Mouse (Mus musculus): ENCODE results near the gene Trim29. TPM values are rescaled to one million over a fixed set of nuclear protein-coding genes. Genes with fewer than 3 reads are reported as not detected.
A peak's percentile ranks its signal among the peaks of the same experiment; 100 is the strongest.

Gene Trim29
- total and polyA plus RNA-seq, 3 experiments = 0.08 to 0.33 (median 0.11) TPM

- H3K36me3 ChIP-seq (ENCODE audit: control insufficient read depth, insufficient read depth, low read length) = no peaks in the 10 kb centered on the region
- no peak overlapping the region for H3K4me3 ChIP-seq
- no peaks in the 10 kb centered on the region for H3K4me1 ChIP-seq (ENCODE audit: control insufficient read depth, insufficient read depth, low read length)
- H3K27ac ChIP-seq = no peak overlapping the region
- H3K27me3 ChIP-seq (ENCODE audit: control insufficient read depth, insufficient read depth, low read length) = peaks cover 2% of the 10 kb centered on the region; the same call in 1 of the 2 replicates
- TF ChIP-seq POLR2A (IDR thresholded peaks at IDR 0.05; ENCODE audit: insufficient read depth, low read depth, low read length) (no peak), EP300 (IDR thresholded peaks at IDR 0.05; ENCODE audit: insufficient read depth, low read depth, low read length) (no peak), CTCF (IDR thresholded peaks at IDR 0.05) (no peak)
- H3K79me2 ChIP-seq (replicated peaks; ENCODE audit: control insufficient read depth, insufficient read depth, low read length) = no peaks in the 10 kb centered on the region
- WGBS = 73% methylated on average over 14 of the region's 14 CpGs
- no peak overlapping the region for H3K9ac ChIP-seq (ENCODE audit: low read depth, low read length)
- DNase-seq = no peak
- intact Hi-C loops (cut with DNase I) = no loop called here
Observed at GRCm38 (mm10) chr9:43271761-43272518, 38.7 kb upstream of the Trim29 start.

GRCm38 (mm10) chr9:43273735-43274134, 36.9 kb upstream of the Trim29 start:
- no peak for TF ChIP-seq CTCF (IDR thresholded peaks at IDR 0.05)
- no peak for TF ChIP-seq EP300 (IDR thresholded peaks at IDR 0.05; ENCODE audit: insufficient read depth, low read depth, low read length)
- no peak for TF ChIP-seq POLR2A (IDR thresholded peaks at IDR 0.05; ENCODE audit: insufficient read depth, low read depth, low read length)
- Histone ChIP-seq H3K79me2 (replicated peaks; ENCODE audit: control insufficient read depth, insufficient read depth, low read length) (no peaks in the 10 kb centered on the region), H3K9ac (ENCODE audit: low read depth, low read length) (no peak overlapping the region), H3K4me1 (ENCODE audit: control insufficient read depth, insufficient read depth, low read length) (no peaks in the 10 kb centered on the region), H3K4me3 (no peak overlapping the region), H3K27me3 (ENCODE audit: control insufficient read depth, insufficient read depth, low read length) (peaks cover 2% of the 10 kb centered on the region; the same call in 1 of the 2 replicates), H3K27ac (peak overlapping the region; percentile 33), H3K36me3 (ENCODE audit: control insufficient read depth, insufficient read depth, low read length) (no peaks in the 10 kb centered on the region)
- peak in 1 of 2 experiments; percentile 56 for DNase-seq
- WGBS = 54% methylated on average over 9 of the region's 9 CpGs
- intact Hi-C loops (cut with DNase I) = no loop called here

GRCm38 (mm10) chr9:43284284-43284683, 26.4 kb upstream of the Trim29 start:
- Histone ChIP-seq H3K27me3 (ENCODE audit: control insufficient read depth, insufficient read depth, low read length) (no peaks in the 10 kb centered on the region), H3K79me2 (replicated peaks; ENCODE audit: control insufficient read depth, insufficient read depth, low read length) (no peaks in the 10 kb centered on the region), H3K36me3 (ENCODE audit: control insufficient read depth, insufficient read depth, low read length) (no peaks in the 10 kb centered on the region), H3K4me1 (ENCODE audit: control insufficient read depth, insufficient read depth, low read length) (no peaks in the 10 kb centered on the region), H3K4me3 (no peak overlapping the region), H3K9ac (ENCODE audit: low read depth, low read length) (no peak overlapping the region), H3K27ac (no peak overlapping the region)
- WGBS = 13% methylated on average over 6 of the region's 6 CpGs
- TF ChIP-seq POLR2A (IDR thresholded peaks at IDR 0.05; ENCODE audit: insufficient read depth, low read depth, low read length) (no peak), EP300 (IDR thresholded peaks at IDR 0.05; ENCODE audit: insufficient read depth, low read depth, low read length) (peak; percentile 90), CTCF (IDR thresholded peaks at IDR 0.05) (peak; percentile 99; the same call in 1 of the 2 replicates)
- DNase-seq = peak; percentile 81 to 82
- intact Hi-C loops (cut with DNase I) = loop anchor here (1.0 kb wide), 2 partner anchors 63 to 143 kb away; no protein-coding TSS in a partner anchor

GRCm38 (mm10) chr9:43285281-43285680, 25.4 kb upstream of the Trim29 start:
- no peaks in the 10 kb centered on the region for H3K4me1 ChIP-seq (ENCODE audit: control insufficient read depth, insufficient read depth, low read length)
- no peak overlapping the region for H3K27ac ChIP-seq
- no peak for DNase-seq
- no peak overlapping the region for H3K4me3 ChIP-seq
- intact Hi-C loops (cut with DNase I) = no loop called here
- 77% methylated on average over 4 of the region's 4 CpGs for WGBS
- H3K9ac ChIP-seq (ENCODE audit: low read depth, low read length) = no peak overlapping the region
- no peaks in the 10 kb centered on the region for H3K36me3 ChIP-seq (ENCODE audit: control insufficient read depth, insufficient read depth, low read length)
- no peaks in the 10 kb centered on the region for H3K27me3 ChIP-seq (ENCODE audit: control insufficient read depth, insufficient read depth, low read length)
- H3K79me2 ChIP-seq (replicated peaks; ENCODE audit: control insufficient read depth, insufficient read depth, low read length) = no peaks in the 10 kb centered on the region
- no peak for TF ChIP-seq POLR2A (IDR thresholded peaks at IDR 0.05; ENCODE audit: insufficient read depth, low read depth, low read length)
- no peak for TF ChIP-seq CTCF (IDR thresholded peaks at IDR 0.05)
- no peak for TF ChIP-seq EP300 (IDR thresholded peaks at IDR 0.05; ENCODE audit: insufficient read depth, low read depth, low read length)

- WGBS = 10% methylated on average over 20 of the region's 20 CpGs
- H3K27ac ChIP-seq = no peak overlapping the region
- H3K4me3 ChIP-seq = no peak overlapping the region
- H3K4me1 ChIP-seq (ENCODE audit: control insufficient read depth, insufficient read depth, low read length) = no peaks in the 10 kb centered on the region
- TF ChIP-seq CTCF (IDR thresholded peaks at IDR 0.05) = peak; percentile 94
- no peak for TF ChIP-seq EP300 (IDR thresholded peaks at IDR 0.05; ENCODE audit: insufficient read depth, low read depth, low read length)
- H3K27me3 ChIP-seq (ENCODE audit: control insufficient read depth, insufficient read depth, low read length) = no peaks in the 10 kb centered on the region
- H3K9ac ChIP-seq (ENCODE audit: low read depth, low read length) = no peak overlapping the region
- H3K79me2 ChIP-seq (replicated peaks; ENCODE audit: control insufficient read depth, insufficient read depth, low read length) = no peaks in the 10 kb centered on the region
- intact Hi-C loops (cut with DNase I) = no loop called here
- DNase-seq = peak; percentile 41 to 75
- no peaks in the 10 kb centered on the region for H3K36me3 ChIP-seq (ENCODE audit: control insufficient read depth, insufficient read depth, low read length)
Observed at GRCm38 (mm10) chr9:43286870-43287269, 23.8 kb upstream of the Trim29 start.

- Histone ChIP-seq H3K36me3 (ENCODE audit: control insufficient read depth, insufficient read depth, low read length) (no peaks in the 10 kb centered on the region), H3K9ac (ENCODE audit: low read depth, low read length) (no peak overlapping the region), H3K79me2 (replicated peaks; ENCODE audit: control insufficient read depth, insufficient read depth, low read length) (no peaks in the 10 kb centered on the region), H3K4me1 (ENCODE audit: control insufficient read depth, insufficient read depth, low read length) (peaks cover 2% of the 10 kb centered on the region; the same call in 1 of the 2 replicates), H3K4me3 (no peak overlapping the region), H3K27me3 (ENCODE audit: control insufficient read depth, insufficient read depth, low read length) (no peaks in the 10 kb centered on the region), H3K27ac (no peak overlapping the region)
- TF ChIP-seq POLR2A (IDR thresholded peaks at IDR 0.05; ENCODE audit: insufficient read depth, low read depth, low read length) = no peak
- TF ChIP-seq EP300 (IDR thresholded peaks at IDR 0.05; ENCODE audit: insufficient read depth, low read depth, low read length) = no peak
- TF ChIP-seq CTCF (IDR thresholded peaks at IDR 0.05) = no peak
- no peak for DNase-seq
- 74% methylated on average over 6 of the region's 6 CpGs for WGBS
- intact Hi-C loops (cut with DNase I) = no loop called here
Observed at GRCm38 (mm10) chr9:43293058-43293457, 17.6 kb upstream of the Trim29 start.

Data from heart, adult 2 months (tissue).